ENCODE assay signal across 16 mouse cellular contexts in the genomic region with DNA sequence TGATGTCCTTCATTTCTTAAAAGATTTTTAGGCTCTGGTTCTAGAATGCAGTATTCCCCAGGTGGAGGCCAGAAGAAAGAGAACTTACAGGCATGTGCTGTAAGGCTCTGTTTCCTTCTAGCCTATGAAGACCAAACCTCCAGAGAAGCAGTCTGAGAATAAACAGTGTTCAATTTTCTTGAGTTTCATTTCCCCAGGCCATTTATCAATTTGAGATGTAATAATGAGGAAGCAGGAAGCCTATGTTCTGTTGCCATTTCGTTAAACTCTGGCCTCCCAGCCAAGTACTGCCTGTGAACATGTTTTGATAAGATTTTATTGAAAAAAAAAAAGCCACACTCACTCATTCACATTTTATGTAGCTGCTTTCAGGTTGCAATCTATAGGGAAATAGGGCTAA.
"Had no signal": no experiment of that assay in that cellular context is flagged by ENCODE, and none has a peak within 500 bp of the region (broad histone marks: within the 10 kb centered on the region; RNA-seq: fewer than 3 reads in every experiment).

No protein-coding gene starts in this region.

- H3K9me3 ChIP-seq: kidney, embryonic 15.5 days had no signal

- H3K27me3 ChIP-seq: kidney, embryonic 15.5 days had no signal

- H3K4me2 ChIP-seq: kidney, embryonic 15.5 days; lung, embryonic 14.5 days; midbrain, embryonic 11.5 days had no signal

- DNase-seq: kidney, adult 8-10 months; kidney, postnatal 25 days; layer of hippocampus, adult 9-11 months; layer of hippocampus, postnatal 36 days; liver, postnatal 0 days; lung, embryonic 14.5 days; midbrain, embryonic 14.5 days; thymus, adult 18-20 months; thymus, postnatal 36 days had no signal

- H3K4me1 ChIP-seq: kidney, embryonic 15.5 days had no signal

- H3K27ac ChIP-seq: kidney, embryonic 15.5 days; layer of hippocampus, adult 2 months; left cerebral cortex, adult 2 months; liver, embryonic 14.5 days; macrophage had no signal

- H3K9ac ChIP-seq: kidney, embryonic 15.5 days; liver, embryonic 14.5 days; liver, postnatal 0 days; lung, embryonic 14.5 days had no signal

- H3K4me3 ChIP-seq: kidney, embryonic 15.5 days; layer of hippocampus, adult 2 months; left cerebral cortex, adult 2 months had no signal

- ATAC-seq: liver, postnatal 0 days; lung, postnatal 0 days had no signal

- H3K36me3 ChIP-seq: kidney, embryonic 15.5 days had no signal
